Mouse (Mus musculus): Measurements from ENCODE around the gene Traf5.

The Traf5 gene

DNA sequence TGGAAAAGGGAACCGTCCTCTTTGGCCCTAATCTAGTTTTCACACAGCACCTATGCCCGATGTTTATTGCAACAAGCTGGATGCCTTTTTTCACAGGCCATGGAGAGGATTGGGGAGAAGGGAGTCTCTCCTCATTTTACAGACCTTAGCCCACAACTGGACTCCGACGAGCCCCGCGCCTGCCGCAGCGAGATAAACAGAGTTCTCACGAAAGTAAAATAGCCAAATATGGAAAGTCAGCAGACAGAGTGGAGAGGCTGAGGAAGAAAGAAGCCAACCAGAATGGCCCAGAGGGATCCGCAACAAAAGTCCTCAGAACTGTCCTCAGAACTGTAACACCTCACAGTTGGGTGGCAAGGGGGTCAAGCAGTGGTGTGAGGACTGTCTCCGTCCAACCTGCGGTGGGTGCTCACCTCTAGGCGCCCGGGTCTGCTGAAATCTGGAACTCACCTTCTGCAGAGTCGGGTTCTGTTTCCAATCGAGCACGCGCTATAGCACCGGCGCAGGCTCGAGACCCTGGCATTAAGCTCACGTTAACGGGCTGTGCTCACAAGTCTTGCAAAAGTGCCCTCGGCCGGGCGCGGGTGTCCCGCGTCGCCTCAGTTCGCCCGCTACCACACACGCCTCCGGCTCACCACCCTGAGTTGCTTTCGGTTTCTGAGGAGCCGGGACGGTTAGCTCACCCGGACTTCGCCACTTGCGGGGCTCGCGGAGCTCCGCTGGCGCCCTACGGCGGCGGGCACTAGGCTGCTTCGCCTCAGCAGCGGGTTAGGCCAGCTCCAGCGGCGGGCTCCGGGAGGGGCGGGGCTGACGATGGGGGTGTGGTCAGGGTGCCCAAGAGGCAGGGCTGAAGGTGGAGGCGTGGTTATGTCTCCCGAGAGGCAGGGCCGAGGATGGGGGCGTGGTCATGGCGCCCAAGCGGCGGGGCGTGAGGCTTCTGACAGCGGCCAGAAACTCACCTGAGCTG is at the start of gene Traf5:
Gene Traf5, minus strand, starts transcription at position 754 of the 967 bp plus-strand sequence.
- DNase-seq (ENCODE audit: low spot score), result peak; percentile 98

DNA sequence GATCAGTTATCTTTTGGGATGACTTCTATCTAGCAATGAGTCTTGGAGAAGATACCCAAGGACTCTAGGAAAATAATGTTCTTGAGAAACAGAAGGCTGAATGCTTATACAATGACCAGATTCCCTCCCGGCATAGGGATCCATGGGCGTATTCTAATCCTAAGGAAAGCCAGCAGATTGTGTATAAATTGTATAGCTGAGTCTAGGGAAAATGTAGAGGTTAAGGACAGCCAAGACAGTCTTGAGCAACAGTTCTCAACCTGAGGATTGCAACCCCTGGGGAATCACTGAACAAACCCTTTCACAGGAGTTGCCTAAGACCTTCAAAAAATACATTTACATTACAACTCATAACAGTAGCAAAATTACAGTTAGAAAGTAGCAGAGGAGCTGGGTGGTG is 48.0 kb upstream of the Traf5 start:
- DNase-seq (ENCODE audit: low spot score), result no peak

DNA sequence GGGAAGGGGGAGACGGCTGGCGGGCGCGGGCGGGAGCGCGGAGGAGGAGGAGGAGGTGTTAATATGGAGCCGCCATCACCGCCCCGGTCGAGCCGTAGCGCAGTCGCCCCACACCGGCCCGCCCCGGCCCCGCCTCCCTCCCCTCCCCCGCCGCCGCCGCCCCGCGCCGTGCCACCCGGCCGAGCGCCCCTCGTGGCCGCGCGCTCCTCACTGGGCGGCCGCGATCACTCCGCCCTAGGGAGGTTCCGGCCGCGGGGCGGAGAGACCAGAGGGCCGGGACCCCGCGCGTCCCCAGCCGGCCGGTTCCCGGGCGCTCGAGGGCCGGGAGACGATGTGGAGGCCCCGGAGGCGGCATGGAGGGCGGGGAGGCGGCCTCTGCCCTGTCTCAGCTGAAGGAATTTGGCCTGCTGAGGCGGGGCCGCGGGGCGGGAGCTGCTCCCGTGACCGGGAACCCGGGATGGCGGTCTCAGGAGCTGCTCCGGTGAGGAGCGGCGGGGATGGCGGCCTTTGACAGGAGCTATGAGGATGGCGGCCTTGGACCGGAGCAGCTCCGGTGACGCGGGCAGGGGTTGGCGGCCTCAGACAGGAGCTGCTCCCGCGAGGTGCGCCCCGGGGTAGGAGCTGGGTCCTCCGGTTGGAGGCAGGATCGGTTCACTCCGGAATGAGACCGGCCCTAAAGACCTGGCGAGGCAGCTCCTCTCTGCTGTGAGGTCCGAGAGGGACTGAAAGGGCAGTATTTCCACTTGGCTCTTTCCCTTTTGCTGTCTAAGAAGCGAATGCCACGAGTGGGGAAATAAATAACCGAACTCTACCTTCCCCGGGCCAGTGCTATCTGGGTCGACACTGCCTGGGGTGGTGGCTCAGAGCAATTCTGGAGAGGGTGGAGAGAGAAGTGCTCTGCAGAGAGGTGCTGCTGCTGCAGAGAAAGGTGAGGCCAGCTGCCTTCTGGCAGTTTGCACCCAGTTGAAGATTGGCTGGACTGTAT is 45.9 kb upstream of the Traf5 start, which contains the start of gene Rcor3:
Gene Rcor3, minus strand, starts transcription at position 137 of the 985 bp plus-strand sequence.
- DNase-seq (ENCODE audit: low spot score), result peak; percentile 86

DNA sequence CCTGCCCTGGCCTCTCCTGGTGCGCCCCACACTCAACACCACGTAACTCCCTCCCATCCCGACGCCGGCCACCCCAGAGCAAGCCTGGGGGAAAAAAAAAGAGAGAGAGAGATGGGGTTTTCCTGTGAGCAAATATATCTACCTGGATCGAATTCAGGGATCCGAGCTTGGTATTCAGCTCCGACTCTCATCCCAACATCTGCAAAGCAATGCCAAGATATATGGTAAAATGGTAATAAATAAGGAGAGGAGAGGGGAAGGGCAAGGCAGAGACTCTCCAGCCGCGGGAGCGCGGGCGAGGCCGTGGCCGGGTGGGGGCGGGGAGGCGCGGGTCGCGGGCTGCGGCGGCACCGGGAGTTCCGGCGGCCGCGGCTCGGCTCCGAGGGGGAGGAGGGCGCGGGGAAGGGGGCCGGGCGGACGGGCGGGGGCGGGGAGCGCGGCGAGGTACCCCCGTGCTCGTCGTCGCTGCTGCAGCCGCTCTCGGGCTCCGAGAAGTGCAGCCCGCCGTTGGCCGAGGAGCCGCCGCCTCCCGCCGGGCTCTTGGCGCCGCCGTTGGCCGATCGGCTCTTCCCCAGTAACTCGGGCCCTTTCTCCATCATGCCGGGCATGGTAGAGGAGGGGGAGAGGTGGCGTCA is 45.0 kb upstream of the Traf5 start:
- no peak for DNase-seq (ENCODE audit: low spot score)

DNA sequence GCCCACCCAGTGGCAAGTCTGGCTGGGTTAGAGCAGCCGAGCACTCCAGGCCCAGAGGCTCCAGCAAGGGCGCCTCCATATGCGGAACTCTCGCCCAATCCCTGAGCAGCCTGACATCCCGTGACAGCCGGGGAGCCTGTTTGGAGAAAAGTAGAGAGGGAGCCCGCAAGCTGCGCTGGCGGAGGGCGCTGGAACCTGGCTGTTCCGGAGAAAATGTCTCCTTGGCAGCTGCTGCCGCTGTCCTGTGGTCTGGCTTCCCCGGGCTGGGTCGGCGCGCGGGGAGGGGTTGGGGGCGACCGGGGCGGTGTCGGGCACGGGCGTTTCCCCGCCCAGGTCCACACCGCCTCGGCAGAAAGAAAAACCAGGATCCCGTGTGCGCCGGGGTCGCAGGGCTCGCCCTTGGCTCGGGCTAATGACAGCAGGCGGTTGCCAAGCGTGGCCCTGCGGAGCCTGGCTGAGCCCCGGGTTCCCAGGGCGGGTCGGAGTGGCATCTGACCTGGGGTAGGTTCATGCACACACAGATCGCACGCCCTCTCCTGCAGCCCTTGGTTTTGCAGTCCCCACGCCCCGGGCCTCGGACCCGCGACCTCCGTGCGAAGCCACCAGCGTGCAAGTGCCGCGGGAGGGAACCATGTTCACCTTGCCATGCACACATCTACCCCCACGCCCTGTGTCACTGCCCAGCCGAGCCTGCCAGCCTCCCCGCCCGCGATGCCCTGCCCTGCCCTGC is 44.4 kb upstream of the Traf5 start:
- peak; percentile 82 for DNase-seq (ENCODE audit: low spot score)

DNA sequence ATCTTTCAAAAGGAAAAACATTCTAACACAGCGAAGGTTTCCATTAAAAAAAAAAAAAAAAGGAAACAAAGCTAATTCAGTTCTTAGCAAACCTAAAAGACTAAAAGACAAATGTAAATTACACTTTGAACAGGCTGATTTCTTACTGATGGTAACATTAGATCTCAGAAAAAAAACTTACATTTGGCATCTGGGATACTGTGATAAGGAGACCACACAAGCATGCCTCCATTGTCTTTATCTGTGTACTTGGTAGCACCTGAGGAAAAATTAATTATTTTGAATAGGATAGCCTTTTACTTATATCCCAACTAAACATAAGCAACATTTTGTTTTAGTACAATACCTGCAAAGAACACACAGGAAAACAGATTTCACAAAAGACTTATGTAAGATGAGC is 37.8 kb upstream of the Traf5 start:
- no peak for DNase-seq (ENCODE audit: low spot score)

DNA sequence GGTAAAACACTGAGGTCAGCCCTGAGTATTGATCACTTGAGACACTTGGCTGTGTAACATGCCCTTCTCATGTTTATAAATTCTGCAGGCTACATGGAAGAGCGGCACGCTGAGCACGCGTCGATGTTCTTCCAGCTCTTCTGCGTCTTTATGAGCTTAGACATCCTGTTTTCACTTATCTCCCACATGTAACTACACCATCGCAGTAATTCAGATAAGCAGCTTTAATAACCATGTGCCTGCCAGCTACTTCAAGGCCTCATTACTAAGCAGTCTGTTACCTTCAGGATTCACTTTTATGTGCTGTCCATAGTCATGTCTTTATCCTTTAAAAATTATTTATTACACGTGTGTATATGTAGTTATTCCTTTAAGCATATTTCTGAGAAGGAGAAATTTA is 36.0 kb upstream of the Traf5 start:
- DNase-seq (ENCODE audit: low spot score), result no peak

DNA sequence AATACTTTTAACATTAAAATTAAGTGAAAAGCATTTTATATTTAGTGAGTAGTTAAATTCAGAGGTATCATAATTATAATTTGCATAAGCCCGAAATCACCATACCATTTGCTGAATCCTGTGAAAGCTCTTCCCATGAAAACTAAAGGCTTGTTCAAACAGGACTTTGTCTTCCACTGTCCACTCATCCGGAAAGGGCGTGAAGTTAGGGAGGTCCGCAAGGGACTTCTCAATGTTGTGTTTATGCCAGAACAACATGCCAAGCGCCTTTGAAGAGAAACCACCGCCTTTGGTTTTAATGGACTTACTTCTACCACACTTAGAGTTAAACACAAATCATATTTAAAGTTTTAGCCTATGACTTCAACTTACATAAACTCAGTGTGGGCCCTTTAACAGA is 33.4 kb upstream of the Traf5 start:
- no peak for DNase-seq (ENCODE audit: low spot score)

DNA sequence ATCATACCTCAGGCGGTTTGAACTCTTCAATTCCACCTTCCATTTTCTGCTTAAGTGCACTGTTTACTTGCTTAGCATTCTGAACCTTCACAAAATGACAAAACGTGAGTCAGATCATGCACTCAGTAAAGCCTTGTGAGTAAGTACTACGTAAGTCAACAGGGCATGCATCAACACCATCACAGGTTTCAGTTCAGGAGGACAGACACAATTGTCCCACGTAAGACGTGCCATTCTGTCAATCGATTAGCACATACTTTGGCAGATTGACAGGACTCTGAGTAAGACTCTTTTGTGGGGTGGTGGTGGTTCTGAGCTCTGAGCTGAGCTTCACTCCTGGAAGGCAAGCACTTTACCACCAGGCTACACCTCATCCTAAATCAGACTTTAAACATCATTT is 23.9 kb upstream of the Traf5 start:
- no peak for DNase-seq (ENCODE audit: low spot score)

DNA sequence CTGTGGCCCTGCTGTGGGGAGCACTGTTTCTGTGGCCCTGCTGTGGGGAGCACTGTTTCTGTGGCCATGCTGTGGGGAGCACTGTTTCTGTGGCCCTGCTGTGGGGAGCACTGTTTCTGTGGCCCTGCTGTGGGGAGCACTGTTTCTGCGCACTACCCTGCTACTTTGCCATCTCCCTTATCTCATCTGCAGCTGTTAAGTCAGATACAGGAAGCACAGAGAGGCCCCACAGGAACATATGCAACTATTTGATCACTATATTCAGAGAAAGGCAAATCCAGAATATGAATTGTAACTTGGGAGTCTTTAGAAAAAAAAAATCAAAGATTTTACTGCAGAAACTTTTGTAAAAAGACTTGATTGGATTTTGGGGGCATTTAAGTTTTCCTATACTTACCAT is 23.0 kb upstream of the Traf5 start:
- DNase-seq (ENCODE audit: low spot score), result no peak

DNA sequence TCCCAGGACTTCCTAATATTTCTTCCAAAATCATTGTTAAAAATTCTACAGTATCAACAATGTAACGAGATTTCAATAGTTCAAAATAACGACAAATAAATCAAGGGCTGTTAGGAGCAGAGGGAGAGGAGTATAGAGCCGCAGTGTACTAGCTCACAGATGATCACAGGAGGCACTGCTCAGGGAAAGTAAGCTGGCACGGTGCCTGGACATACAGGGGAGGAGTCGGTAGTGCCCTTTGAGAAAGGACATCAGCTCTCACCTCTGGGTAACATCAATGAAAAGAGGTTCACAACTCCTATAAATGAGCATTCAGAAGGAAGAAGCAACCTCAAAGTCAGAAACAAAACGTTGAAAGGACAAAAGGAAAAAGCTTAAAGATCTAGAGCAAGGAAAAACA is 16.8 kb upstream of the Traf5 start:
- DNase-seq (ENCODE audit: low spot score), result no peak

DNA sequence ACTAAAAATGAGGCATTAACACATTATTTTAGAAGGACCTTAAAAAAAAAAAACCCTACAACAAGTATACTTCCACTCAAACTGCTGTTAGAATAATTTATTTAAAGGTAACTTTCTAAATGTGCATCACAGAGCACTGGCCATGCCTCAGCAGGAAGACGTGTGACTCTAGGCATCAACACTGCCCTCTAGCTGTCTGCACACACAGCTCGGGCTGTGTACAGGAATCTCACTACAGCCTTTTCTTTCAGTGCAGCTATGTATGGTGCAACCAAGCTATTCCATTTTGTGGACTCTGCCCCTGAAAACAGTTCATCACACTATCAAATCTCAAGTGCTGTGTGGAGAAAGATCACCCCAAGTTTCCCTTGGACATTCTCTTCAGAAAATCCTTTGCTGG is 15.0 kb upstream of the Traf5 start:
- DNase-seq (ENCODE audit: low spot score), result no peak

DNA sequence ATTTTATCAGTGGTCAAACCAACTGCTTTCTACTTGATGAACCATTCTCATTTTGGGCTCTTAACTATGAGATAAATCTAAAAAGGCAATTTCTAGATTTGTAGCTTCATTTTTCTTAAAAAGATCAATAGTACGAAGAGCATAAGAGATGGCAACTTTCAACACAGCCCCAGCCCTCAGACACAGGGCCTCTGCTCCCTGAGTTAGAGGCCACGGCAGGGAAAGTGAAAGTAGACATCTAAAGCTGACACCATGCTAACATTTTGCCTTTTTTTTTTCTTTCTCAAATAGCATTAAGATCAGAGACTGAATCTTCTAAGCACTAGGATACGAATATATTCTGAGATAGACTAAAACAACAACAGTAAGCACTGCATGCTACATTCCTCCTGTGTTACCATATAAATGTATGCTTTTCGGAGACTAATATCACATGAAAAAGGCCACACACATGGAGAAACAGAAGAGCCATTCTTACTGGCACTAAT is 13.6 kb upstream of the Traf5 start:
- no peak for DNase-seq (ENCODE audit: low spot score)

DNA sequence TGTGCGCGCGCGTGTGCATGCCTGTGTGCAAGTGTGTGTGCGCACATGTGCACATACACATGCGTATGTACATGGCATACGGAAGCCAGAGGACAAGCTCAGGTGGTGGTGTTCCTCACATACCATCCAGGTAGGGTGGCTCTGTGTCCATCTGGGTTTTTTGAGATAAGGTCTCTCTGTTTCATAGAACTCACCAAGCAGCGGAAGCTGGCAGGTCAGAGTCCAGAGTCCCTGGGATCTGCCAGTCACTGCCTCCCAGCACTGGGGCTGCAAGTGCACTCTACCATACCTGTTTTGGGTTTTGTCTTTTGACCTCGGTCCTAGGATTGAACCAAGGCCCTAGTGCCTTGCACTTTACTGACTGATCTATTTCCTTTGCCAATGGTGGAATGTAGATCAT is 11.7 kb upstream of the Traf5 start:
- no peak for DNase-seq (ENCODE audit: low spot score)

DNA sequence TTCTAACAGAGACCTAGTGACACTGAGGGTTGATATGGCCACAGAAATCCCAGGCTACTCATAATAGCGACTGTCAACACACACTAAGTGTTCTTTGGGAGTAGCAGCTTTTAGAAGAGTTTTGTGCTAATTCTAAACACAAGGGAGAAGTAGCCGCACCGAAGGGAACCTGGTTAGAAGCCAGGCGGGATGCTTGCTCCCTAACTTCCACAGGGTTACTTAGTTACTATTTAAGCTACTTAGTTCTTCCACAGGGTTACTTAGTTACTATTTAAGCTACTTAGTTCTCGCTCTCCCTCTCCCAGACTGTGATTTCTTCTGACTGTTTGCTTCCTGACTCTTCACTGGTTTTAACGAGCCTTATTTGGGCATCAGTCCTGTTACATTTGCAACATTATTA is 10.8 kb upstream of the Traf5 start:
- DNase-seq (ENCODE audit: low spot score), result no peak

DNA sequence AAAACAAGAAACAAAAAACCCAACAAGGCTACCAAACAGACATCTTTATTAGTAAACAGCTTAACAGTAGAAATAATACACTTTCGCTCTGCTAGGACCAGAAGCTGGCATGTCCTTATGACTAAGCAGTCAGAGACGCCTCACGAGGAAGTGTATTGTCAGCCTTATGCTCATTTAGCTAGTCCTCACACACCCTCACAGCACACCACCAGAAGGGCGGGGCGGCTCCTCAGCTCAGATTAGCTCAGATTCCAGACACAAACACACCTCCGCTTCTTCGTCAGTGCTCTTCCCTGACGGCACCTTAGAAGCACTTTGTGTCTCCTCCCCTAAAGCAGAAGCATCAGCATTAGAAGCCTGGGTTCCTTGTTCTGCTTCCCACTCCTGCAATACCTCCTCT is 9.0 kb upstream of the Traf5 start:
- DNase-seq (ENCODE audit: low spot score), result no peak

DNA sequence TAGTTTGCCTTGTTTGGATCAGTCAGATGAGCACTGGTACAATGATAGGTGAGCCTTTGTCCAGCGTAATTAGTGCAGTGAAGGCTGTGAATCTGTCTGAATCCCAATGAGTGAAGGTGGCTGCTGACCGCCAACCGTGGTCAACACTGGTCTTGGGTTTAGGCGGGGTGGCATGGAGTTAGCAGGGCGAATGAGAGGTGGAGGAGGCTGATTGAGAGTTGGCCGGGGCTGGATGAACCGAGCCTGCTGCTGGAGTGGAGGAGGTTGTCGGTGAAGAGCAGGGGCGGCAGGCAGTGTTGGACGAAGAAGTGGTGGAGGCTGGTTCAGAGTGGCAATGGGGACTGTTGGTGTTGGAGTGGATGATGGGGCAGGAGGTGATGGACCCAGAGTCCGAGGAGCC is 8.4 kb upstream of the Traf5 start:
- no peak for DNase-seq (ENCODE audit: low spot score)

DNA sequence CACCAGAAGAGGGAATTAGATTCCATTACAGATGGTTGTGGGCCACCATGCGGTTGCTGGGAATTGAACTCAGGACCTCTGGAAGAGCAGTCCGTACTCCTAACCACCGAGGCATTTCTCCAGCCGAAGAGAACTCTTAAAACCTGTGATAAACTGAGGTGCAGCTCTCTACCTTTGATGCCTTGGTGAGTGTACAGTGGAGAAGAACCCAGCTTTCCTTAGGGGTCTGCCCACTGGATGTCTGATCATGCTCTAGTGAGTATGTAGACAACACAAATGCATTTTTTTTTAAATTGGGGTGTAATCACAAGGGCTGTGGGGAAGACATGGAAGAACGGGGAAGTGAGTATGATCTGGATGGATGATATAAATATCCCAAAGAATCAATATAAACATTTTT is 3.3 kb upstream of the Traf5 start:
- no peak for DNase-seq (ENCODE audit: low spot score)

DNA sequence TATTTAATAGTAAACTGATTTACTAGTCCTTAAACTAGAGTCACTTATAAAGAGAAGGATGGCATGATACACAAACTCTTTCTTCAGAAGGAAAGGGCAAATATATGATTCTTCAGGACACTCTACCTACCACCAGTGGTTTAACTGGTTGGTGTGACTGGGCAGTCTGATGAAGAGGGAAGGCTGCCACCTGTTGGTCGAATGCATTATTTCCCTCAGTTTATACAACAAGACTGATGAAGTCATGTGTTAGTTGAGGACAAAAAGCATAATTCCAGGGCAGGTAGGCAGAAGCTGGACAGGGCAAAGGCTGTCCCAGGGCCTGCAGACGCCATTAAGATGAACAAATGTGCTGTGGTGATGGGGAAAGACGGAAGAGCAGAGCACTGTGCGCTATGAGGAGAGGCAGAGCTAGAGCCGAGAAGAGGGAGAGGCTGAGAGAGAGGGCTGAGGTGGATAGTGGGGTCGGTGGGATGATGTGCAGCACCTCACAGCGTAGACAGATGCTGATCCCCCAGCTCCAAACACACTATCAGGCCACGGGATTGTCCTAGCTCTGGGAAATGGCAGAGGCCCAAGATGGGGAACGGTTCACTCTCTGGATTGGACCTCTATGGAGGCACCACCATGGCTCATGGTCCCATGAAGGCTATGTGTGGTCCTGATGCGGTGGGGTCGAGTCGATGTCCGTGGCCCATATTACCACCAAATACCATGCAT is 2.3 kb upstream of the Traf5 start:
- DNase-seq (ENCODE audit: low spot score), result no peak

DNA sequence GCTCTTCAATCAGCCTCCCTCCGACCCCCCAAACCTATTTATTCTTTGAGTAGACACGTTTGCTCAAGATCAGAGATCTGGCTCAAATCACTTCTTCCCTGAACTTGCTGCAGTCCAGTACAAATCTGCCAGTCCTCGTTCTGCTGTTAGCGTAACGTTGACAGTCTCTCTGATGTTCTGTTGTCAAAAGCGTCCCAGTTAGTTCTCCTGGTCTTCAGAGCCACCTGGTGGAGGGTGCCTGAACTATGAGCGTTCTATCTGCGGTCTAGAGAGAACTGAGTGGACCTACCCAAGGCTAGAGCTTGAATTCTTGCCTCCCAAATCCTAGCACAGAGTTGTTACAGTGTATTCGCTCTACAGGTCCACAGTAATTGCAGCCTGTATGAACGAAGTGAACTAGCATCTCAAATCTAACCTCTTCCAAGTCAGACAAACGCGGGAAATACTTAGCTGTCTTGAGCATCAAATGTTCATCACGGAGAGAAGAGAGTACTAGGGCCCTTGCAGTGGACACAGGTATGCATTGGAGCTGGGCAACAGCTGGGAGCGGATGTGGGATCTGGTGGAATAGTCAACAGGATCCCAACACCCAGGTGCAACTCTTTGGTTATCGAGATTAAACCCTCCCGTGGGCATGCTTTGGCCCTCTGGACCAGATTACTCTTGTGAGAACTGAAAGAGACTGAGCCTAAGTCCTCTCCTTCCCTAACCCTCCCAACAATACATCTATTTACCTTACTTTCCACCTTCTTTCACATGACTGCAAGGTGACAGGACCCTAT is 711 bp upstream of the Traf5 start:
- peak; percentile 78 for DNase-seq (ENCODE audit: low spot score)

All from ovary, postnatal 36 days (tissue).